Mouse (Mus musculus): ENCODE measurements around the gene Cyp2u1.

The Cyp2u1 gene

DNA sequence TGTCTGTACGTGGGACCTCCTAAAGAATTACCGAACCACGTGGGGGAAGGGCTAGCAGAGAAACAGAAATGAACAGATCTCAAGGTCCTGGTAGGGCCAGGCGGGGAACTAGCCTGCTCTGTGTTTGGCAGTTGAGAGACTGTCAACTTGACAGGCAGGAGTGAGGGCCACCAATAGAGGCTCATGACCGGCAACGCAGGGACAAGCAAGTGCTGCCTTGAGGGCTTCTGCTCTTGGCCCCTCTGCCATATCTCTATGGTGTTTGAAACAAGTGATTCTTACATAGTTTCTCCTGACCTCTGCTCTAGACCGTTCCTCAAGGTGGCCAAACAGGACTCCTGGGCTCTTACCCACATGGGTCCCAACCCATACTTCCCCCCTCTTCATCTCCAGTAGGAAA is 51.4 kb downstream of the Cyp2u1 start:
- no peak for DNase-seq

DNA sequence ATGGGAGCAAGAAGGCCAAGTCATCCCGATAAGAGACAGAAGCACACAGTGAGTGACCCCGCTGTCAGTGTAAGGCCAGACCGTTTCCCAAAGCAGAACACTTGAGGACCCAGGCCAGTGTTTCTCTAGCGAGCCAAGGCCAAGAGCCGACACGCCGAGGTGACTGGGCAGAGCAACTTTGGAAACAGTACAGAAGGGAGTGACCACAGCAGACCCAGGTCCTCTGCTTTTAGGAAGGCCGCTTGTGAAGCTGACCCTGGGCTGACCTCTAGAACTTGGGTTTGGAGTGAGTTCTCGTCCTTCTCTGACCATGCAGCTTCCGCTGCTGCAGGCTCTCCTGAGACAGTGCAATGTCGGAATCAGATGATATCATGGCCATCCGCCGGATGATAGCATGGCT is 52.0 kb downstream of the Cyp2u1 start:
- DNase-seq: no peak

DNA sequence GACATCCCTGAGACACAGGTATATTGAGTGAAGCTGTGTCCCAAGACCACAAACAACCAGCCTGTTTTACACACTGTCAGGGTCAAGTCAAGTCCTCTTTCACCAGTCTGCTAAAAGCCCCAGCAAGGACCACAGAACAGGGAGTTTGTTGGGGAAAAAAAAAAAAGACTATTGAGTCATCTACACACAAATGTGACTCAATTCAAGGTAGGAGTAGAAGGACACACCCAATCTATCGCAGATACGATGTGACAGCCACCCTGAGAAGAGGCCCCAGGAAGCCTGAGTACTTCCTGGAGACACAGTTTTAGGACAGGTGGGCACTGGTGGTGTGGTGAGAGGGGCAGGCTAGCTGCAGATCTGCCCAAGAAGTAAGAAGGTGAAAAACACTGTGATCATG is 52.7 kb downstream of the Cyp2u1 start:
- no peak for DNase-seq

DNA sequence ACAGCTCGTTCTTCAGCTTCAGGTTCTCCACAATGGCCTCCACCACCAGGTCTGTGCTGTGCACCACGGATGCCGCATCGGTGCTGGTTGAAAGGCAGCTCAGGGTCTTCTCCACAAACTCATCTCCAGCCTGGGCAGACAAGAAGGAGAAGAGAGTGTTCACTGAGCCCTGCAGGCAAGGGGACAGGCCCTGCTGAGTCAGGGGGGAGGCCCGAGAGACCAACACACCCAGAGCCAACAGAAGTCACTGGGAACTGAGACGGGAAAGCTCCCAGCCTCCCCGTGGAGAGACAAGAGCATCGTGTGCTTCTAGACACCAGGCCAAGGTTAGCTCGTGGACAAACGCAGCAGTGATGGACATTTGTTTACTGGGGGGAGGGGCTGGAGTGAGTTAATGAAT is 54.6 kb downstream of the Cyp2u1 start:
- DNase-seq: no peak

DNA sequence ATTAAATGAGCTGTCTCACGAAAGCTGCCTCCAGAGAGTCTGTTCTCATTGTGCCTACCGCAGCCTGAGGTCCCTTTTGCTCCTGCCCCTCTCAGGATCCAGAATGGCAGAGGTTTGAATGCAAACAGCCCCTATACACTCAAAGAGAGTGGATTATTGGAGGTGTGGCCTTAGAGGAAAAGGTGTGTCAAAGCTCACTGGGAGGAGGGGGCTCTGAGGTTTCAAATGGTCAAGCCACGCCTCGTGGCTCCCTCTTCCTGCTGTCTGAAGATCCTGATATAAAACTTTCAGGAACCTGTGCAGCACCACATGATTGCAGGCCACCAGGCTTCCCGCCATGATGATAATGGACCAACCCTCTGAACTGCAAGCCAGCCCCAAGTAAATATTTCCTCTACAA is 55.2 kb downstream of the Cyp2u1 start:
- DNase-seq: no peak

DNA sequence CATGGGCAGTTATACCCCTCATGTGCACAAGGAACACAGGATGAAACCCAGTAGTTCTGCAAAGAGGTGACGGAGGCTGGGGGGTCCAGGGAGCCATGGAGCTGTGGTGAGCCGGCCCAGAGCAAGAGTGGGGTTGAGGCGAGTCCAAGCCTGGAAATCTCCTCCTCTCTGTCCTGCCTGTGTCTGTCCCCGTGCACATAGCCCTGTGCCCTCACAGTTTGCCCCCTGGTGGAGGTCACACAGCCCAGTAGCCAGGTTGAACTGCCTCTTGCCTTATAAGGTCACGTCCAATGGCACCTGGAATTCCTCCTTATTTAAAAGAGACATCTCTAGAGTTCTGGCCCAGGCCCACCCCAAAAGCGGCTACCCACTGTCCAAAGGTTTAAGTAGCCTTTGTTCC is 55.6 kb downstream of the Cyp2u1 start:
- DNase-seq: no peak

DNA sequence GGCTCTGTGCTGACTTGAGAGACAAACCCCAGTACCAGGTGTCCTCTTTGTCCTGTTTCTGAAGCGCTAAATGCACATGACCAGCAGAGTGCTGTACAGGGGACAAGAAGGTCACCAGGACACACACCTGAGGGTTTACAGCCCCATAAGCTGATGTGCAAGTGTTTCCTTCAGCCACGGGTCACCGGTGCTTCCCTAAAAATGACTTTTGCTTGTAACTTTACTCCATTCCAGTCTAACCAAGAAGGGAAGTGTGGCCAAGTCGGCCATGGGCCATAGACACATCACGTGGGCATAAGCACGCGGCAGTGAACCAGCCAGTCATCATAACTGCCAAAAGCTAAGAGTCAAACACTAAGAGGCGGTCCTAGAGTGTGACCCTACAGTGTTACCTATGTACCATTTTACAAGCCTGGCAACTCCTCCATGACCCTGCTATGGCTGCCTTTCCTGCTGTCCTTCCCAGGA is 56.4 kb downstream of the Cyp2u1 start:
- DNase-seq: no peak

DNA sequence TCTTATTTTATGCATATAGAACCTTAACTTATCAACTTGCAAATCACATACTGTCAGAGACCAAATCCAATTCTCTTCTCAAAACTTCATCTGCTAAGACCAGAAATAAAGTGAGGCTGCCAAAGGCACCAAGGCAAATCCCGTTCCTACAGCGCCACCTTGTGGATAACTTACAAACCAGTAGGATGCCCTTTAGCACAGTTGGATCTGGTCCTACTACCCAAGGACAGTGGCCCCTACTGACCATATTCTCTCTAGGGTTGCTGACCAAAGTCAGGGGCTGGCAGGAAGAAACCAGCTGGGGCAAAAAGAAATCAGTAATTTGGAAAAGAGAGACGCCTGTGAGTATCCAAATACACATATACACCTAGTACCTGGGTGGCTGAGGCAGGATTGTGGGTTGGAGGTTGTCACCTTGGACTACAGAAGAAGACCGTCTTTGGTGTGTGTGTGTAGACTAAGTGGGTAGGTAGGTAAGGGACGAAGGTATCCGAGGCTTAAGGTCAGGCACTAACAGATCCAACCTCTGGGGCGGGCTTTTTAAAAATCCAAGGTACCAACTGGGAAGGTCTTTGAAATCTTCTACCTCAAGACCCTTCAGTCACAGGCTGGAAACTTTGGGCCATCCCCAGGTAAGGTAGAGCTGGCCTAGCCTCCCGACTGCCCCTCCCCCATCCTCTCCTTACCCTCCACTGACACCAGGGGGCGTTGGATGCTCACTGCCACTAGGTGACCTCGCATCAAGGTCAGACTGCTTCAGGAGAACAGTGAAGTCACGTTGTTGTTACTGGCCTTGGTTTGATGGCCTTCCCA is 57.1 kb downstream of the Cyp2u1 start:
- DNase-seq: peak in 1 of 2 experiments; percentile 41
